Mouse (Mus musculus): ENCODE results near the gene Kif6. TPM values are rescaled to one million over a fixed set of nuclear protein-coding genes. Genes with fewer than 3 reads are reported as not detected.
A peak's percentile ranks its signal among the peaks of the same experiment; 100 is the strongest.

Kif6 gene
- polyA plus RNA-seq, 1 experiment from 2014 or later = 1.6 TPM

DNA sequence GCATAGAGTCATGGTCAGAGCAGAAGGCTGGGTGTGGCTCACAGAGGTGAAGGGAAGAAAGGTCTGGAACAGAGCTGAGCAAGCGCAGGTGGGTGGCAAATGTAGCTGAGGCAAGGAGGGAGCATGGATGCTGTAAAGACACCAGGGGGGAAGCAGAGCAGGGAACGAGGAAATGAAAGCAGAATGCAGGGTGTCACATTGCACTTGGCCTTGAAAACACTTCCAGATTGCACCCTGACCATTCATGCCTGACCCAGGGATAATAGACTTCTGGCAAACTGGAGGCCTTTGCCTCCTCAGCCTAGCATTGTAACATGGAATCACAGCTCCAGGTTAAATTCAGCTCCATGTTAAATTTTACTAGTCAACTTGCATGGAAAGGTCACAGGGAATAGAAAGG lies 185.2 kb downstream of the Kif6 start:
- Histone ChIP-seq H3K27ac (ENCODE audit: low read depth, low read length) (no peak overlapping the region), H3K9ac (ENCODE audit: low read length) (no peak overlapping the region), H3K36me3 (ENCODE audit: control insufficient read depth, insufficient read depth, low read length) (no peaks in the 10 kb centered on the region), H3K27me3 (ENCODE audit: control insufficient read depth, insufficient read depth, low read length) (no peaks in the 10 kb centered on the region), H3K9me3 (ENCODE audit: control insufficient read depth, low read length) (no peaks in the 10 kb centered on the region), H3K4me3 (ENCODE audit: low read depth, low read length) (no peak overlapping the region), H3K4me1 (ENCODE audit: control insufficient read depth, insufficient read depth, low read length) (no peaks in the 10 kb centered on the region), H3K4me2 (no peak overlapping the region)
- no peak for DNase-seq (ENCODE audit: low spot score, missing footprints)
- ATAC-seq (ENCODE audit: low FRiP score) = no peak
- 67% methylated on average over 2 of the region's 2 CpGs for WGBS

DNA sequence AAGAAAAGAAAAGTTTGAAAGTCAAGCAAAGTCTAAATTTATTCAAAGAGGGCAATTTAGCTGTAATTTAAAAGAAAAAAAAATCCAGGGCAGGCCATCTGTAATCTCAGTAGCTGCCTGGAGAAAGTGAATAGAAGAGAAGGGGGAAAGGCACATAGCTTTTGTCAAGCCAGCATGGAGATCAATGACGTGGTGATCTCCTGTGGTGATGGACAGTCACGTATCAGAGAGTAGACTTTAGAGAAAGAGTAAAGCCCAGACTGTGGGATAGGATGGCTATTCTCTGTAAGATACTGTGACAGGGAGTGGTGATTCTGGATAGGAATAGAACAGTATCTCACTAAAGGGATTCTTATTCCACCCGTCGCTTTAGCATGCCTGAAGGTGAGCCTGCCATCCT lies 192.5 kb downstream of the Kif6 start:
- H3K9me3 ChIP-seq (ENCODE audit: control insufficient read depth, low read length) = no peaks in the 10 kb centered on the region
- no peaks in the 10 kb centered on the region for H3K36me3 ChIP-seq (ENCODE audit: control insufficient read depth, insufficient read depth, low read length)
- H3K4me3 ChIP-seq (ENCODE audit: low read depth, low read length) = no peak overlapping the region
- no peak overlapping the region for H3K9ac ChIP-seq (ENCODE audit: low read length)
- ATAC-seq (ENCODE audit: low FRiP score) (no peak), DNase-seq (ENCODE audit: low spot score, missing footprints) (no peak)
- no peaks in the 10 kb centered on the region for H3K4me1 ChIP-seq (ENCODE audit: control insufficient read depth, insufficient read depth, low read length)
- 61% methylated on average over 4 of the region's 4 CpGs for WGBS
- no peaks in the 10 kb centered on the region for H3K27me3 ChIP-seq (ENCODE audit: control insufficient read depth, insufficient read depth, low read length)
- no peak overlapping the region for H3K4me2 ChIP-seq
- no peak overlapping the region for H3K27ac ChIP-seq (ENCODE audit: low read depth, low read length)

DNA sequence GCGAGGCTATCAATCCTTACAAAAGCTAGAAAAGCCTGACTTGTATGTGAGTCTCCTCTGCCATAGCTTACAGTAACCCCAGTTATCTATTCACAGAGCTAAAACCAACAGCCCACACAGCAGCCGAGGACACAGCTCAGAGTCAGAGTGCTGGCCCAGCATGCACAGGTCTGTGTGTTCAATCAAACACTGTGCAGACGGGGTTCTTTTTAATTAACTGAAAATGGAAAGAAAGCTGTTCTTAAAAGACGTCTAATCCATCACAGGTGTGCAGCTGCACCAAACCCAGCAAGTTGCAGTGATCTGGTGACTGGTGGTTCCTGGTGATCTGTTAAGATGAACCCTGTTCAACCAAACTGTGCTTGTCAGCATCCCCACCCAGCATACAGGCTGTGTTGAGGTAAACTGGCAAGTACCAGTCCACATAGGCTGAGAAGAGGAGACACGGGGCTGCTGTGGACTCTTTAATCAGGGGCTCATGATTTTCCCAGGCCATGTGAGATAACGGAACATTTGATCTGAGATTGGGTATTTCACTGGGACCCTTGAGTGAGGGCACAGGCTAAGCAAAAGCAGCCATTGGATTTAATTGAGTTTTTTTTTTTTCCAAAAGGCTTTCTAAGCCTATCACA lies 193.9 kb downstream of the Kif6 start:
- Histone ChIP-seq H3K9ac (ENCODE audit: low read length) (no peak overlapping the region), H3K4me1 (ENCODE audit: control insufficient read depth, insufficient read depth, low read length) (no peaks in the 10 kb centered on the region), H3K4me2 (no peak overlapping the region), H3K9me3 (ENCODE audit: control insufficient read depth, low read length) (no peaks in the 10 kb centered on the region), H3K27me3 (ENCODE audit: control insufficient read depth, insufficient read depth, low read length) (no peaks in the 10 kb centered on the region), H3K4me3 (ENCODE audit: low read depth, low read length) (no peak overlapping the region), H3K36me3 (ENCODE audit: control insufficient read depth, insufficient read depth, low read length) (no peaks in the 10 kb centered on the region), H3K27ac (ENCODE audit: low read depth, low read length) (no peak overlapping the region)
- peak; percentile 81 for DNase-seq (ENCODE audit: low spot score, missing footprints)
- ATAC-seq (ENCODE audit: low FRiP score) = no peak
- 70% methylated on average over 6 of the region's 6 CpGs for WGBS

DNA sequence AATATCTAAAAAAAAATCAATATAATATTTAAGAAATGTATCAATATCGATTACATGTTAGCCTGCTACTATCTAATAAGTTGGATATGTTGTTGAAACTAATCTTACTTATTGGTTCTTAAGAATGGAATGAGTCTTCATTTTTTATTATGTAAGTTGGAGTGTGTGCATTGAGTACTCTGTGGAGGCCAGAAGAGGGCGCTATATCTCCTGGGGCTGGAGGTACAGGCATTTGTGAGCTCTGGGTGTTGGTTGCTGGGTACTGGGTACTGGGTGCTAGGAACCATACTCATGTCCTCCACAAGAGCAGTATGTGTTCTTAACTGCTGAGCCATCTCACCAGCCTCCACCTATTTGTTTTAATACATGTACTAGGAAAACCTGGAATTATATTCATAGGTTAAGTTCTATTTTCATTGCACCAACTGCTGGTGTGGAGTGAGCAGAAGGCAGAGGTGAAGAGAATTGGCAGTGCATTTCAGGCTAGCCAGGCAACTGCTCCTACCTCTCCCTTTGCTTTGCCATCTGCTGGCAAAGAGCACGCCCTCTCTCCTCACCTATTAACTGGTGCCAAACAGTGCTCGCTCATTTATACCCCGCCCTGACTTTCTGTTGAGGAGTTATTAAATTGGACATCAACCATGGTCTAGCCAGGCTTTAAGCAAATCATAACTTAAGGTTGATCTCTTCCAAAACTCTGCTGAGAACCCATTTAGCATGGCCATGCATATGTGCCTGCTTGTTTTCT lies 199.1 kb downstream of the Kif6 start:
- no peaks in the 10 kb centered on the region for H3K27me3 ChIP-seq (ENCODE audit: control insufficient read depth, insufficient read depth, low read length)
- 88% methylated on average over 5 of the region's 5 CpGs for WGBS
- H3K36me3 ChIP-seq (ENCODE audit: control insufficient read depth, insufficient read depth, low read length) = no peaks in the 10 kb centered on the region
- H3K4me2 ChIP-seq = no peak overlapping the region
- H3K9me3 ChIP-seq (ENCODE audit: control insufficient read depth, low read length) = no peaks in the 10 kb centered on the region
- no peak overlapping the region for H3K9ac ChIP-seq (ENCODE audit: low read length)
- ATAC-seq (ENCODE audit: low FRiP score) (no peak), DNase-seq (ENCODE audit: low spot score, missing footprints) (no peak)
- H3K27ac ChIP-seq (ENCODE audit: low read depth, low read length) = no peak overlapping the region
- no peak overlapping the region for H3K4me3 ChIP-seq (ENCODE audit: low read depth, low read length)
- H3K4me1 ChIP-seq (ENCODE audit: control insufficient read depth, insufficient read depth, low read length) = peaks cover 6% of the 10 kb centered on the region

DNA sequence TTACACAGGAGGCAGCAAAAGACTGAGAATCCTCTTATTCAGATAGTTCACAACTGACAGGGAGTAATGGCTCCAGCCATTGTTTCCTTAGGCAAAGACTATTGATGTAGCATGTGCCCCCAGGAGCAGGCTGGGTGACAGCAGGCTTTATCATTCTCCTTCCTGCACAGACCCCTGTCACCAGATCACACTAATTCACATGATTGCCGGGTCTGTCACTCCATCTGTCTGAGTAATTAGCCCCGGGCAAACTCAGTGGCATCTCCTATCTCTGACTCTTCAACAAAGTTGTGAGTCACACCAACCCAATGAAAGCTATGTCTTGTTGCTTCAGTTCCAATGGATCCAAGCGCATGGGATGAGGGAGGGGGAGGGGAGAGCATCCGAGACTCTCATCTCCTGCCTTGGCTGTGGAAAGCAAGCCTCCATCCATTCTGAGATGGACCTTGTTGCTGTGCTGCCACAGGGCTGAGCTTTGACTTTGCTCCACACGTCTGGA lies 201.2 kb downstream of the Kif6 start:
- Histone ChIP-seq H3K4me1 (ENCODE audit: control insufficient read depth, insufficient read depth, low read length) (peaks cover 6% of the 10 kb centered on the region), H3K27ac (ENCODE audit: low read depth, low read length) (peak overlapping the region; percentile 30; the same call in 1 of the 2 replicates), H3K4me3 (ENCODE audit: low read depth, low read length) (no peak overlapping the region), H3K9ac (ENCODE audit: low read length) (no peak overlapping the region), H3K4me2 (no peak overlapping the region), H3K27me3 (ENCODE audit: control insufficient read depth, insufficient read depth, low read length) (no peaks in the 10 kb centered on the region), H3K9me3 (ENCODE audit: control insufficient read depth, low read length) (no peaks in the 10 kb centered on the region), H3K36me3 (ENCODE audit: control insufficient read depth, insufficient read depth, low read length) (no peaks in the 10 kb centered on the region)
- ATAC-seq (ENCODE audit: low FRiP score) (peak; percentile 73), DNase-seq (ENCODE audit: low spot score, missing footprints) (no peak)
- 45% methylated on average over 5 of the region's 5 CpGs for WGBS

DNA sequence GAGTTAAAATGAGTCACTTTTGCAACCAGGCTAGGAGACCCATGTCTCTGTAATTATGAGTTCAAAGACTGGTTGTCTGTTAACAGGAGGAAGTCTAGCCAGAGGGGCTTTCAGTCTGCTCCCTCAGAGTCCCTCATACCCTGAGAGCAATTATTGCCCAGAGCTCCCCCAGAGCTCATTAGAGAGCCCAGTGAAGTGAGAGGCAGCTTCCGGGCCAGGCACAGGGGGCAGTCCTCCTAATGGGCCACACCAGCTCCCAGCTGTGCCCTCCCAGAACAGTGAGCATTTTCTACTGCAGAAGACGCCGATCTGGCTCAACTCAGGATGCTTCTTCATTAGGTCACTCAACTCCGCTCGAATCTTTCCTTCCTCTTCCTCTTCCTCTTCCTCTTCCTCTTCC lies 201.8 kb downstream of the Kif6 start:
- Histone ChIP-seq H3K27ac (ENCODE audit: low read depth, low read length) (no peak overlapping the region), H3K36me3 (ENCODE audit: control insufficient read depth, insufficient read depth, low read length) (no peaks in the 10 kb centered on the region), H3K9me3 (ENCODE audit: control insufficient read depth, low read length) (no peaks in the 10 kb centered on the region), H3K4me2 (no peak overlapping the region), H3K27me3 (ENCODE audit: control insufficient read depth, insufficient read depth, low read length) (no peaks in the 10 kb centered on the region), H3K4me3 (ENCODE audit: low read depth, low read length) (no peak overlapping the region), H3K4me1 (ENCODE audit: control insufficient read depth, insufficient read depth, low read length) (peaks cover 6% of the 10 kb centered on the region), H3K9ac (ENCODE audit: low read length) (no peak overlapping the region)
- DNase-seq (ENCODE audit: low spot score, missing footprints) = no peak
- ATAC-seq (ENCODE audit: low FRiP score) = peak; percentile 71
- WGBS = 64% methylated on average over 5 of the region's 5 CpGs

DNA sequence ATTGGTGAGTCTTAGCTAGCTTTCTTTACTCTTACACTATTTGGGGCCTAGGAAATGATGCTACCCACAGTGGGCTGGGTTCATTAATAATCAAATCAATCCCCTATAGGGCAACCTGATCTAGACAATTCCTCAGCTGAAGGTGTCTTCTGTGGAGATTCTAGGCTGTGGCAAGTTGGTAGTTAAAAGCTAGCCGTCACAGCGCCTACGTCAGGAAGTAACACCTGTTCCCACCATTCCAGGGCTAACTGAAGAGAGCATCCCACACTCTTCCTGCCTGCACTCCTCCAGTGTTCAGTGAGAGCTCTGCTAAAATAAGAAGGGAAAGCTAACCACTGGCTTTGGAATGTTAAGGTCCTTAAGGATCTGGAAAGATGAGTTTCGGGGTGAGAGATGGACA lies 205.3 kb downstream of the Kif6 start:
- no peak for ATAC-seq (ENCODE audit: low FRiP score)
- H3K4me1 ChIP-seq (ENCODE audit: control insufficient read depth, insufficient read depth, low read length) = peaks cover 6% of the 10 kb centered on the region
- WGBS = 91% methylated on average over 4 of the region's 4 CpGs
- H3K9ac ChIP-seq (ENCODE audit: low read length) = no peak overlapping the region
- no peak for DNase-seq (ENCODE audit: low spot score, missing footprints)
- no peaks in the 10 kb centered on the region for H3K36me3 ChIP-seq (ENCODE audit: control insufficient read depth, insufficient read depth, low read length)
- H3K27me3 ChIP-seq (ENCODE audit: control insufficient read depth, insufficient read depth, low read length) = no peaks in the 10 kb centered on the region
- H3K4me3 ChIP-seq (ENCODE audit: low read depth, low read length) = no peak overlapping the region
- no peak overlapping the region for H3K27ac ChIP-seq (ENCODE audit: low read depth, low read length)
- no peaks in the 10 kb centered on the region for H3K9me3 ChIP-seq (ENCODE audit: control insufficient read depth, low read length)
- no peak overlapping the region for H3K4me2 ChIP-seq

DNA sequence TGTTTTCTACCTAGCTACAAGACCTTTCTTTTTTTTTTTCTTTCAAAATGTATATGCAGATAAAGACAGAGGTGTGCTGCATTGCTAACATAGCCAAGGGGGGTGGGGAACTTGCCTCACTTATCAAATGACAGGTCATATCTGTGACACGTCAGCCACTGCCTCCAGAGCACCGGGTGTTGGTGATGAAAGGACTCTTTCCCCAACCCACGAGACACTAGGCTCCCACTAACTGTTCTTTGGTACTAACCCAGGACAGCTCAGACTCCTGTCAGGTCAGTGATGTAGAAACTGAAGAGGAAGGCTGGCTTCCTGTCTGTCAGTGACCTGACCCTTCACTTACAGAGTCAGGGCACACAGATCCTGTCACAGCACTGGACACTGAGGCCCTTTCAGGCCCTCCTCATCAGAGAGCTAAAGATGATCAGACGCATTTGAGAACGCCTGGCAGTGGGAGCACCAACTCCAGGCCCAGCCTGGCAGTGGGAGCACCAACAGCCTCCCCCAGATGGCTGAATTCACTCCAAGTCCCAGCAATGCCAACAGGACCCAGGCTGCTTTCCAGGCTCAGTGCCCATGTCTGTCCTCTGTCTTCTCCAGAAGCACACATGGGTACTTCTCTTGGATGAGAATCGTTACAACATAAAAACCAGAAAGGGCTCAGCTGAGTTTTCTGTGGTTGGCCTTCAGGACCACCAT lies 209.4 kb downstream of the Kif6 start:
- WGBS = 74% methylated on average over 6 of the region's 6 CpGs
- no peak overlapping the region for H3K9ac ChIP-seq (ENCODE audit: low read length)
- H3K4me2 ChIP-seq = no peak overlapping the region
- no peak overlapping the region for H3K27ac ChIP-seq (ENCODE audit: low read depth, low read length)
- no peaks in the 10 kb centered on the region for H3K27me3 ChIP-seq (ENCODE audit: control insufficient read depth, insufficient read depth, low read length)
- no peaks in the 10 kb centered on the region for H3K36me3 ChIP-seq (ENCODE audit: control insufficient read depth, insufficient read depth, low read length)
- no peak for ATAC-seq (ENCODE audit: low FRiP score)
- no peaks in the 10 kb centered on the region for H3K9me3 ChIP-seq (ENCODE audit: control insufficient read depth, low read length)
- no peak for DNase-seq (ENCODE audit: low spot score, missing footprints)
- H3K4me1 ChIP-seq (ENCODE audit: control insufficient read depth, insufficient read depth, low read length) = no peaks in the 10 kb centered on the region
- no peak overlapping the region for H3K4me3 ChIP-seq (ENCODE audit: low read depth, low read length)

DNA sequence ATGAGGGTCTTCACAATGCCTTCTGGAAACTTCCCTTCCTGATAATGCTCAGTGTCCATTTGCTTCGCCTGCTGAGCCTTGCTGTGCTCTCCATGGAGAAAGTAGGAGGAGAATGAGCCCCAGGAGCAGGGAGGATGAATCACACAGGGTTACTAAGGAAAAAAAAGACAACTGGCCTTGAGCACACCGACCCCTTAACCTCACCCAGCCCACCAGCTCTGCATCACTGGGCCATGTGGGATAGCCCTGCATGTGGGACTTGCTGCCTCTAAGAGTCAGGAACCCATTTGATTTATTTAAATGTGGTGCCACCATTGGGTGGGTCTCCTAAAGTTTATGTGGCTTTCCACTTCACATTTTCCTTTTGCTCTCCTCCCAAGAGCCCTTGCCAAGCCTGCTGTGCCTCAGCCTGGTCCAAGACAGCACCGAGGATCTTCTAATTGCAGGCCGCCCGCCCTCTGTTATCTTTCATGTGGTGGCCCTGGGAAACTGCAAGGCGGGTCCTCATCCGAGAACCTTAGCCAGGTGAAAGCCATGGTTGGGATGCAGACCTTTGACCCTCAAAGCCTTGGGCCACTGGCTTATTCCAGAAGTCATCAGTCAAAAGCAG lies 210.0 kb downstream of the Kif6 start:
- Histone ChIP-seq H3K9ac (ENCODE audit: low read length) (no peak overlapping the region), H3K4me3 (ENCODE audit: low read depth, low read length) (no peak overlapping the region), H3K27ac (ENCODE audit: low read depth, low read length) (no peak overlapping the region), H3K9me3 (ENCODE audit: control insufficient read depth, low read length) (no peaks in the 10 kb centered on the region), H3K36me3 (ENCODE audit: control insufficient read depth, insufficient read depth, low read length) (no peaks in the 10 kb centered on the region), H3K4me1 (ENCODE audit: control insufficient read depth, insufficient read depth, low read length) (no peaks in the 10 kb centered on the region), H3K4me2 (no peak overlapping the region), H3K27me3 (ENCODE audit: control insufficient read depth, insufficient read depth, low read length) (no peaks in the 10 kb centered on the region)
- ATAC-seq (ENCODE audit: low FRiP score) (no peak), DNase-seq (ENCODE audit: low spot score, missing footprints) (no peak)
- 89% methylated on average over 7 of the region's 7 CpGs for WGBS
